Mouse (Mus musculus) hindbrain, embryonic 12.5 days (tissue): Measurements from ENCODE around the gene Bmp7. TPM values are rescaled to one million over a fixed set of nuclear protein-coding genes. Genes with fewer than 3 reads are reported as not detected.

Source experiments
- ATAC-seq: fragments of 200-750 bp; cut with Nextera tagmentation; 2 replicates; pipeline ENCODE4 v1.8.0; 2017; ENCODE audit warnings: moderate TSS enrichment; ENCODE audit not compliant: low FRiP score
- H3K27ac ChIP-seq: fragments of 300-500 bp; sonication (generic); 2 replicates; pipeline ENCODE4 v1.5.1; 2016; ENCODE audit warnings: mild to moderate bottlenecking
- H3K27me3 ChIP-seq: fragments of 300-500 bp; sonication (generic); 2 replicates; pipeline ENCODE4 v1.6.1; 2016; ENCODE audit warnings: mild to moderate bottlenecking
- H3K36me3 ChIP-seq: fragments of 300-500 bp; sonication (generic); 2 replicates; pipeline ENCODE4 v1.6.1; 2016; ENCODE audit warnings: mild to moderate bottlenecking
- H3K4me1 ChIP-seq: fragments of 300-500 bp; sonication (generic); 2 replicates; pipeline ENCODE4 v1.6.1; 2016
- H3K4me2 ChIP-seq: fragments of 300-500 bp; sonication (generic); replicated peaks from 2 replicates; pipeline ENCODE4 v1.6.1; 2016; ENCODE audit warnings: mild to moderate bottlenecking
- H3K4me3 ChIP-seq: fragments of 300-500 bp; sonication (generic); 2 replicates; pipeline ENCODE4 v1.5.1; 2016; ENCODE audit warnings: mild to moderate bottlenecking
- H3K9ac ChIP-seq: fragments of 300-500 bp; sonication (generic); 2 replicates; pipeline ENCODE4 v1.6.1; 2016; ENCODE audit warnings: mild to moderate bottlenecking, moderate library complexity
- H3K9me3 ChIP-seq: fragments of 300-500 bp; sonication (generic); replicated peaks from 2 replicates; pipeline ENCODE4 v1.6.1; 2016; ENCODE audit warnings: mild to moderate bottlenecking
- WGBS: fragments of 180-500 bp; shearing (Covaris S2); methylation state at CpG from one replicate; pipeline ENCODE4 v1.1.7; 2016; 5-methylcytosine and 5-hydroxymethylcytosine counted together
- polyA plus RNA-seq: library from polyadenylated mRNA; unstranded; fragments of >200 nt; fragmentation: Nextera tagmentation; extraction: Ambion mirVana; gene quantifications from 2 replicates; pipeline ENCODE4 v1.2.1, GENCODE M21; 2016

Gene Bmp7
- polyA plus RNA-seq, 1 experiment from 2014 or later: 19.0 TPM

DNA sequence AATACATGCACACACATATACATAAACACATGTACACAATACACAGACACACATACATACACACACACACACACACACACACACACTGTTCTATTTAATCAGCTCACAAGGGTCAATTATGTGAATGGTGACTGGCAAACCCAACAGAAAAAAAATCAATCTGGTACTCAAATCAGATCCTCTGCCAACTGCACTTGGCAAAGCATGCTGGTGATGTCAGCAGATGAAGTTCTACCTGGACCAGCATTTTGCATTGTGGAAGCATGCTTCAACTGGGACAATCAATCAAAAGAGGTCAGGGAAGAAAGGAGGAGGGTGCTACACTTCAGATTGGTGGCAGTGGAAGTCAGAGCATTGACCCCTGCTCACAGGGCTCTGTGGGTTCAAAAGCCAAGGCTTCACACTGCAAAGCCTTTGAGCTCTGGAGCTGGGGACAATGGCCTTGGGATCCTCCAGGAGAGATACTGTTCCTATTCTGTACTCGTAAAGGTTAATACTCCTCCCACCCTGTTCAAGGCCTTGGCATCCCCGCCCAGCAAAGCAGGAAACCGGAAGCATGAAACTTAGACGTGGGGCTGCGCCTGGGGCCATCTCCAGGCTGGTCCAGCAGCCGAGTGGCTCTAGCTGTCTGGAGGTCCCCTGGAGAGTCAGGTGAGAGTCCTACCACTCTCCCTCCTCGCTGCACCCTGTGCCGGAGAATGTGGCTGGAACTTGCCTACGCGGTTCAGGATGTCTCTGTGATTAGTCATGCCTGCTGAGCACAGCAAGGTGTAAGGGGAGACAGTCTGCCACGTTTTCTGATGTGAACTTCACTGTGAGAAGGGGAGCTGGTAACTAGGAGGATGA is 99.0 kb downstream of the Bmp7 start:
- ATAC-seq: no peak
- 60% methylated on average over 11 of the region's 11 CpGs for WGBS
- H3K27me3 ChIP-seq: no peaks in the 10 kb centered on the region; the same call in 1 of the 2 replicates
- no peak overlapping the region for H3K4me3 ChIP-seq
- H3K27ac ChIP-seq: no peak overlapping the region
- H3K4me2 ChIP-seq: no peak overlapping the region
- 0 out of 2 replicates have a peak, but pooled peaks cover 15% of the 10 kb centered on the region for H3K4me1 ChIP-seq
- no peaks in the 10 kb centered on the region for H3K36me3 ChIP-seq
- no peak overlapping the region for H3K9ac ChIP-seq
- H3K9me3 ChIP-seq: no peaks in the 10 kb centered on the region

DNA sequence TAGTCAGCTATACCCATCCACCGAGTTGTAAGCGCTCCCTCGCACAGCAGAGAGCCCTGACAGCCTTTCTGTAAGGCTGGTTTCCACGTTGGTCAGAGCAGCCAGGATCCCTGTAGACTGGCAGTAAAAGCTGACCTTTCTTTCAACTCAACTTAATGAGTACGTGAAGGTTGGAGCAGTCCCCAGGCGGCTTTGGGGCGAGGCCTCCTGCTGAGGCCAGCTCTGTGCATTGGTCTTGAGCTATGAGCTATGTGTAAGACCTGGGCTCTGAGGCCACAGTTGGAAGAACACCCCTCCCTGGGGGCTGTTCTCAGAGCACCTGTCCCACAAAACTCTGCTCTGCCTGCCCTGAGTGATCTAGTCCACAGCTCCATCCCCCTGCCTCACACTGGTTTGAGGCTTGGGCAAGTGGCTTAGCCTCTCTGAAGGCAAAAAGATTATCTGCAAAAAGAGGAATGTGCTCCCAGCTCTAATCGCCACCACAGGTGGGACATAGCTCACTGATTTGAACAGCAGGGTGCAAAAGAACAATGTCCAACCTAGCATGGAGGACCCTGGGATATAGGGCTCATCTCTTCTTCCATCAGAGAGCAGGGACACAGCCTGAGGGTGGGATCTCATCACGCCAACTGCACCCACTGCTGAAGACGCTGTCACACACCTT is 100.7 kb downstream of the Bmp7 start:
- 35% methylated on average over 10 of the region's 10 CpGs for WGBS

DNA sequence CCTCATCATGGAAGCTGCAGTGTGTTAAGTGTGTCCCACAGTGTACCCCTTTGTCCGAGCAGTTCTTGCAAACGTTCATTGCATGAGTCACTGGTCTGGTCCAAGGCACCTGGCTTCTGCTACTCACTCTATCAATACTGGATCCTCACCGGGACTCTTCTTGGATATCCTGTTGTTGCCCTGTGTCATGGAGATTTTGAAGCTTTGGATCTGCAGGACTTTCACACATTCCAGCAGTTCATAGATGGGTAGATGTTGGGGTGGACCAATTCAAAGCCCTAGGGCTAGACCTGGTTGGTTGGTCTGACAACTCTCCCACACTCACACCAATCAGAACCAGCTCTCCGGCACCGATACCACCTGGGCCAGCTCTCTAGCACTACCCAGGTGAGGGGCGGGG is 103.6 kb downstream of the Bmp7 start:
- no peak for ATAC-seq
- H3K9me3 ChIP-seq: no peaks in the 10 kb centered on the region
- WGBS: 85% methylated on average over 6 of the region's 6 CpGs
- 0 out of 2 replicates have a peak, but pooled peaks cover 6% of the 10 kb centered on the region for H3K4me1 ChIP-seq
- H3K4me3 ChIP-seq: no peak overlapping the region
- no peaks in the 10 kb centered on the region; the same call in 1 of the 2 replicates for H3K27me3 ChIP-seq
- no peaks in the 10 kb centered on the region for H3K36me3 ChIP-seq
- no peak overlapping the region for H3K9ac ChIP-seq
- no peak overlapping the region for H3K4me2 ChIP-seq
- no peak overlapping the region for H3K27ac ChIP-seq

More for the DNA sequence above, 100.7 kb downstream of the Bmp7 start:
- Histone ChIP-seq H3K27me3 (no peaks in the 10 kb centered on the region; the same call in 1 of the 2 replicates), H3K4me3 (no peak overlapping the region), H3K9ac (no peak overlapping the region), H3K4me2 (no peak overlapping the region), H3K4me1 (0 out of 2 replicates have a peak, but pooled peaks cover 4% of the 10 kb centered on the region), H3K27ac (no peak overlapping the region), H3K36me3 (no peaks in the 10 kb centered on the region), H3K9me3 (no peaks in the 10 kb centered on the region)
- no peak for ATAC-seq

DNA sequence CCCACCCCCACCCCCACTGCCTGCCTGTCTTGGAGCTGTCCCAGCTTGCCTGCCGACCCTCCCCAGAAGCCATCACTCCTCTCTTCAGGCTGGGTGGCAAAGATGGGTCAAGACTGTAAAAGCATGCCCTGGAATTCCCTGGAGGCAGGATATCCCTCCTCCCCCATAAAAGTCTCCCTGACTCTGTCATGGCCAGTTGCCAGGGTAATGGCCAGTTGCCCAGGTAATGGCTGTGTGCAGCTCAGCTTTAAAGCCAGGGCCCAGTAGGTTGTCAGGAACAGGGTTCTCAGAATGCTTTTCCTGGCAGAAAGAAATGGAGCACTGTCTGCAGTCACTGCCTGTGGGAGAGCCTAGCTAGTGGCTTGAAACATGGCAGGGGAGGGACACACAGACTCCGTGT is 106.9 kb downstream of the Bmp7 start:
- Histone ChIP-seq H3K4me3 (no peak overlapping the region), H3K27ac (no peak overlapping the region), H3K4me2 (no peak overlapping the region), H3K36me3 (no peaks in the 10 kb centered on the region), H3K9me3 (no peaks in the 10 kb centered on the region), H3K9ac (no peak overlapping the region), H3K4me1 (0 out of 2 replicates have a peak, but pooled peaks cover 2% of the 10 kb centered on the region), H3K27me3 (peaks cover 13% of the 10 kb centered on the region)
- 57% methylated on average over 2 of the region's 2 CpGs for WGBS
- no peak for ATAC-seq

DNA sequence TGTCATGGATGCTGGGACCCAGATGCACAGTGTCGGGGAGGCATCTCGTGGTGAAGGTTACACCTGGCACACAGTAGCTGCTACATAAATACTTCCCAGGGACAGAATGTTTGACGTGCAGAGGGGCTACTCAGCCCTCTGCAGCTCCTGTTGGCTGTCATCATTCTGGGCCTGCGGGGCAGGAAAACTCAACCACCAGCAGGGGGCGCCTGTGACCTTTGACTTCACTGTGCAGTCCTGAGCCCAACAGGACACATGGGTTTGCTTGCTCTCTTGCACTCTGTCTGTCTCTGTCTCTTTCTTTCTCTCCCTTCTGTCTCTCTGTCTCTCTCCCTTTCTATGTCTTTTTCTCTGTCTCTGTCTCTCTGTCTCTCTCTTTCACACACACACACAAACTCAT is 108.4 kb downstream of the Bmp7 start:
- H3K4me3 ChIP-seq: no peak overlapping the region
- no peak overlapping the region for H3K9ac ChIP-seq
- peak; percentile 51 for ATAC-seq
- H3K4me2 ChIP-seq: no peak overlapping the region
- no peaks in the 10 kb centered on the region for H3K36me3 ChIP-seq
- WGBS: 19% methylated on average over 5 of the region's 5 CpGs
- no peaks in the 10 kb centered on the region for H3K9me3 ChIP-seq
- H3K4me1 ChIP-seq: 0 out of 2 replicates have a peak, but pooled peaks cover 2% of the 10 kb centered on the region
- H3K27me3 ChIP-seq: peaks cover 20% of the 10 kb centered on the region
- H3K27ac ChIP-seq: no peak overlapping the region

DNA sequence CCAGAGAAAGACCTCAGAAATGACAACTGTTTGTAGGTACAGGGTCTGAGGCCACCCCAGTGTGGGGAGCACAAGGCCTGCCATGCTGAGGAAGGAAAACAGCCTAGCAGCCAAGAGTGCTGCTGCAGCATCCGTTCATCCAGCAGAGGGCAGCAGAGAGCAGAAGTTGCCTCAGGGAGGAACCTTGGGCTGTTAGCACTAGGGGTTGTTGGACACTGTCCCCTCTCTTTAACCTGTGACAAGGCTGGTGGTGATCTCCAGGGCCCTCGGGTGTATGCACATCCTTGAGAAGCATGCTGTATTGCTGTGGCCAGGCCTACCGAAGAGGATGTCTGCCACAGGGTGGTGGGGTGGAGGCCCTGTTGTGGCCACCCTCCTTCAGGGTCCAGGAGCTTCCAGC is 109.0 kb downstream of the Bmp7 start:
- WGBS: 11% methylated on average over 3 of the region's 3 CpGs
- no peak overlapping the region for H3K27ac ChIP-seq
- H3K4me1 ChIP-seq: 0 out of 2 replicates have a peak, but pooled peaks cover 2% of the 10 kb centered on the region
- H3K9me3 ChIP-seq: no peaks in the 10 kb centered on the region
- ATAC-seq: peak; percentile 63
- no peak overlapping the region for H3K9ac ChIP-seq
- no peaks in the 10 kb centered on the region for H3K36me3 ChIP-seq
- H3K27me3 ChIP-seq: peaks cover 25% of the 10 kb centered on the region
- no peak overlapping the region for H3K4me2 ChIP-seq
- H3K4me3 ChIP-seq: no peak overlapping the region

DNA sequence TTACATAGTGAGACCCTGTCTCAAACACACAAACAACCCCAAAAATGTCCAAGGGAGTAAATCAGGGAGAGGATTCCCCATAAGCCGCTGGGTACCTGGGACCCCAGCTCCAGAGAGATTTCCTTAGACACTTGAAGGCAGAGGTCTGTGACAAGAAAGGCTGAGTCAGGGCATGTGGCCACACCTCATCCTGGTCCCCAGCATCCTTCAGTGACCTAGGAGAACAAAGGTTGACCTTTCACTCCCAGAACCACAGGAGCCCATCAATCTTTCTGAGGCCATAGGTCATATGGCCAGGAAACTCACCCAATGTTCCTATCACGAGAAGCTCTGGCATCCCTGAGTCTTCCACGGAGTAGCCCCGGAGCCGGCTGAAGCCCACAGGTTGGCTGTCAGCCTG is 111.9 kb downstream of the Bmp7 start:
- H3K36me3 ChIP-seq: no peaks in the 10 kb centered on the region
- H3K27me3 ChIP-seq: peaks cover 53% of the 10 kb centered on the region
- H3K27ac ChIP-seq: no peak overlapping the region
- H3K4me1 ChIP-seq: 0 out of 2 replicates have a peak, but pooled peaks cover 10% of the 10 kb centered on the region
- H3K9ac ChIP-seq: no peak overlapping the region
- no peaks in the 10 kb centered on the region for H3K9me3 ChIP-seq
- H3K4me3 ChIP-seq: no peak overlapping the region
- ATAC-seq: no peak
- H3K4me2 ChIP-seq: no peak overlapping the region
- WGBS: 21% methylated on average over 5 of the region's 5 CpGs

DNA sequence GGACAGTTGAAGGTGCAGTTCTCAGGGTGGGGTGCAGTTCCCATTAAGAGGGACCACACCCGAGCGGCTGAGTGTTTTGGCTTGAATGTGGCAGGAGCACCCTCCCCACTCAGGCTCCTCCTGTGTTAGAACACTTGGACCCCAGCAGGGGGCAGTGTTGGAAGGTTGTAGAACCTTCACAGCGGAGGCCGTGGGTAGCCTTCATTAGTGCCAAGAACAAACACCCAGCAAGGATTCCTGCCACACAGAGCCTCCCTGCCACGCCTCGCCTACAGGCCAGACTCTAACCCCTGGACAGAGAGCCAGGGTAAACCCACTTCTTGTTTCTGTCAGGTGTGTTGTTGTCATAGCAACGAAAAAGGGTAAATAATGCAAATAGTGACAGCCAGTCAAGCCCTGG is 112.6 kb downstream of the Bmp7 start:
- WGBS: 65% methylated on average over 7 of the region's 7 CpGs
- no peak for ATAC-seq
- Histone ChIP-seq H3K36me3 (no peaks in the 10 kb centered on the region), H3K27me3 (peaks cover 56% of the 10 kb centered on the region), H3K4me1 (0 out of 2 replicates have a peak, but pooled peaks cover 8% of the 10 kb centered on the region), H3K9ac (no peak overlapping the region), H3K27ac (no peak overlapping the region), H3K4me2 (no peak overlapping the region), H3K4me3 (no peak overlapping the region), H3K9me3 (no peaks in the 10 kb centered on the region)

DNA sequence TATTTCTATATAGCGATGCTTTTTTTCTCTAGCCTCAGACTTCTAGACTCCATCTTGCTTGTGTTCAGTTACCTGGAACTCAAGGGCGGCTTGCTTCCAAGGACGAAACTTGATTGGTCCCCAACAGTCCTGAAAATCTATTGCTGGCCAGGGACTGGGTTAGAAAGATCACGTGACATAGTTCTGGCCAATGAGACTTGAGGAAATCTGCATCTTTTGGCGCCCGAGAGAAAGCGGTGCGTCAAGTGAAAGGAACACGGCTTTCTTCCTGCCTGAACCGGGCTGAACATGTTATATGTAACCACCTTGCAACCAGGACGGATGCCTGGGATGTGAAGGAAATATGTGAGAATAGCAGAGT is 114.4 kb downstream of the Bmp7 start:
- no peaks in the 10 kb centered on the region for H3K9me3 ChIP-seq
- no peak for ATAC-seq

DNA sequence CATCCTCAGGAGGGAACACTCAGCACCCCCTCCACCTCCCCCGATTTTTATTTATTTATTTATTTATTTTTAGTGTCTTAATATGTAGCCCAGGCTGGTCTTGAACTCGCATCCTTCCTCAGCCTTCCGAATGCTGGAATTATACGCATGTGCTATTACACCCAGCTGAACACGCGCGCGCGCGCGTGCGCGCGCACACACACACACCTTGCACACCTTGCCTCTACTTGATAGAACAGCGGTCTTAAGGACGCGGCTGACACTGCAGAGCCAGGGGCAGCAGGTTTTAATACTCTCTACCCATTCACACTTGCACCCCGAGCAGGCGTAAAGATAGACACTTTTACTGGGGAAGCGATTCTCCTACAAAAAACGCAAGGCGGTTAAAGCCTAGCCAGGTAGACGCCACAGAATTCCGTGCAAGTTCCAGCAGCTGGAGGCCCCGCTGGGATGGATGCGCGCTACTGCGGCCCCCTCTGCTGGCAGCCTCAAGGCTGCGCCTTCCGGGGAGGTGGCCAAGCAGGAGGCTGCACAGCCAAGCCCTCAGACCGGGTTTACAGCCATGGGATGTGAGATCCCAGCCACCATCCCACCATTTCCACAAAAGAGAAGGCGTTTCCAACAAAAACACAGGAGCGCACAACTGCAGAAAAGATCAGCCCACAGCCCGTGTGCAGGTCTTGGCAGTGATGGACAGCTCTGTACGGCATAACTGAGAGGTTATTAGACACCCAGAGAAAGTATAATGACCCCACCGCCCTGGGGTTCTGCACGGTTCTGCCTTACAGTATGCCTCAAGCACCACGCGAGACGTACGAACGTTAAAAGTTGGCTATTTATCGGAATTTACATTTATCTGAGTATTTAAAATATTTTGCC is 115.0 kb downstream of the Bmp7 start:
- Histone ChIP-seq H3K9ac (no peak overlapping the region), H3K4me3 (peak overlapping the region; percentile 8; the same call in 1 of the 2 replicates), H3K4me1 (peaks cover 8% of the 10 kb centered on the region; the same call in 1 of the 2 replicates), H3K36me3 (no peaks in the 10 kb centered on the region), H3K27me3 (peaks cover 66% of the 10 kb centered on the region), H3K4me2 (peak overlapping the region; percentile 29), H3K9me3 (no peaks in the 10 kb centered on the region), H3K27ac (no peak overlapping the region)
- peak; percentile 66; the same call in 1 of the 2 replicates for ATAC-seq
- 19% methylated on average over 43 of the region's 43 CpGs for WGBS

More for the DNA sequence above, 114.4 kb downstream of the Bmp7 start:
- 91% methylated on average over 11 of the region's 11 CpGs for WGBS
- H3K4me2 ChIP-seq: no peak overlapping the region
- H3K9ac ChIP-seq: no peak overlapping the region
- H3K27ac ChIP-seq: no peak overlapping the region
- H3K27me3 ChIP-seq: peaks cover 66% of the 10 kb centered on the region
- H3K4me3 ChIP-seq: no peak overlapping the region
- H3K4me1 ChIP-seq: 0 out of 2 replicates have a peak, but pooled peaks cover 8% of the 10 kb centered on the region
- no peaks in the 10 kb centered on the region for H3K36me3 ChIP-seq

DNA sequence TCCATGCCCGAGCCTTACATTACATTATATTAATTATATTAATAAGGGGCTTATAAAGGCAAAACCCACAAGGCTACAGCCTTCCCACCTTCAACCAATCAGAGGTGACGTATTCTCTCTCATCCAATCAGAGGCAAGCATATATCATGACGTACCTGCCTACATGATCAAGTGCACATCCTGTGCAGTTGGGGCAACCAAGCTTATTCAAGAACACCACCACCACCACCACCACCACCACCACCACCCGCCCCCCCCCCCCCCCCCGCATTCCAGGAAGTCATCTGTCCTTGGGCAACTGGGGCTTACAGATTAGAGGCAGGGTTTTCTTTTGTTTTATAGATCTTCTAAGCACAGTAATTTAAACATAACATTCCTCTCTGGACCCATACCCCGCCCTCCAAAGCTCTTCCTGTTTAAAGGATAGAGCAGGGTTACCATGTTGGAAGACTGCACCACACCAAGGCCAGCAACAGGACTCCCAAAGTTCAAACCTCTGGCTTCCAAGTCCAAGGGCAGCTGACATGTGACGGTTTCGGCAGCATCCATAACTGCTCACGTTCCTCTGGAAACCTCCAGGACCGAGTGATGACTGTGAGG is 121.4 kb downstream of the Bmp7 start:
- Histone ChIP-seq H3K4me2 (no peak overlapping the region), H3K27ac (no peak overlapping the region), H3K9ac (no peak overlapping the region), H3K4me3 (no peak overlapping the region), H3K9me3 (peaks cover 4% of the 10 kb centered on the region; the same call in 1 of the 2 replicates), H3K4me1 (no peaks in the 10 kb centered on the region; the same call in 1 of the 2 replicates), H3K27me3 (peaks cover 19% of the 10 kb centered on the region), H3K36me3 (no peaks in the 10 kb centered on the region)
- ATAC-seq: no peak
- WGBS: 81% methylated on average over 10 of the region's 10 CpGs
